8 mouse cellular contexts compared by ENCODE assay signal in genomic region chr13:37826994-37827262, GRCm38 (mm10). TPM values are rescaled to one million over a fixed set of nuclear protein-coding genes. Genes with fewer than 3 reads are reported as not detected.
DNase-seq lines count a peak whose midpoint lies in the region; ATAC-seq and TF ChIP-seq lines count a peak whose summit lies in the region.

No protein-coding gene starts in this region.

- ATAC-seq in heart, embryonic 12.5 days (ENCODE audit: insufficient number of reproducible peaks, low FRiP score), result no peak
- ATAC-seq in midbrain, embryonic 12.5 days (ENCODE audit: low FRiP score, low read depth), result peak; percentile 55

- H3K36me3 ChIP-seq in heart, embryonic 12.5 days, result no peaks in the 10 kb centered on the region
- no peaks in the 10 kb centered on the region for H3K36me3 ChIP-seq in ES-E14 (ENCODE audit: control insufficient read depth, insufficient read depth, low read length, poor library complexity, severe bottlenecking)
- H3K36me3 ChIP-seq in hindbrain, embryonic 10.5 days, result no peaks in the 10 kb centered on the region
- H3K36me3 ChIP-seq in midbrain, embryonic 12.5 days, result no peaks in the 10 kb centered on the region

- DNase-seq in heart, postnatal 25 days (ENCODE audit: low spot score), result no peak
- DNase-seq in ES-E14 (ENCODE audit: low read depth, low spot score), result no peak
- DNase-seq in hindbrain, embryonic 10.5 days (ENCODE audit: low spot score), result peak; percentile 68
- DNase-seq in yolk sac, embryonic 10.5 days (ENCODE audit: low spot score), result no peak
- DNase-seq in spleen, postnatal 10 days (ENCODE audit: low spot score in 2 of 2), result no peak
- no peak for DNase-seq in right cerebral cortex, postnatal 10 days (ENCODE audit: low spot score in 2 of 2)

- no peaks in the 10 kb centered on the region for H3K27me3 ChIP-seq in heart, embryonic 12.5 days (replicated peaks)
- H3K27me3 ChIP-seq in hindbrain, embryonic 10.5 days (ENCODE audit: insufficient read depth, poor library complexity, severe bottlenecking), result peaks cover 43% of the 10 kb centered on the region
- peaks cover 75% of the 10 kb centered on the region for H3K27me3 ChIP-seq in midbrain, embryonic 12.5 days

- peak overlapping the region; percentile 97 for H3K27ac ChIP-seq in heart, embryonic 12.5 days (ENCODE audit: poor library complexity, severe bottlenecking)
- H3K27ac ChIP-seq in ES-E14 (ENCODE audit: insufficient read depth, low read depth, low read length, poor library complexity, severe bottlenecking), result no peak overlapping the region
- H3K27ac ChIP-seq in hindbrain, embryonic 10.5 days, result peak overlapping the region; percentile 94
- H3K27ac ChIP-seq in midbrain, embryonic 12.5 days (replicated peaks), result peak overlapping the region; percentile 49

- in situ Hi-C loops in ES-E14 (cut with MboI; ENCODE audit: low sequenced_read_pairs in 2 of 2, unreplicated experiment in 2 of 2), result loop anchor here in 1 of 2 experiments (10.0 kb wide), 1 partner anchor 62 kb away; no protein-coding TSS in a partner anchor

- peak overlapping the region; percentile 99 for H3K4me2 ChIP-seq in heart, embryonic 12.5 days
- peak overlapping the region; percentile 94 for H3K4me2 ChIP-seq in midbrain, embryonic 12.5 days (replicated peaks)

- H3K4me1 ChIP-seq in heart, embryonic 12.5 days (replicated peaks), result peaks cover 43% of the 10 kb centered on the region
- H3K4me1 ChIP-seq in ES-E14 (ENCODE audit: control insufficient read depth in 2 of 2, insufficient read depth in 2 of 2, low read length in 2 of 2, poor library complexity in 1 of 2), result peaks cover 2 to 17% of the 10 kb centered on the region in 2 experiments; a peak in 3 of 4 replicates
- peaks cover 61% of the 10 kb centered on the region for H3K4me1 ChIP-seq in hindbrain, embryonic 10.5 days (replicated peaks)
- peaks cover 41% of the 10 kb centered on the region for H3K4me1 ChIP-seq in midbrain, embryonic 12.5 days

- H3K4me3 ChIP-seq in heart, embryonic 12.5 days, result peak overlapping the region; percentile 99
- peak overlapping the region; percentile 93 to 97 for H3K4me3 ChIP-seq in ES-E14 (ENCODE audit: insufficient read depth in 1 of 2, low read depth in 1 of 2, low read length in 2 of 2, poor library complexity in 1 of 2, severe bottlenecking in 1 of 2)
- H3K4me3 ChIP-seq in hindbrain, embryonic 10.5 days, result peak overlapping the region; percentile 91
- peak overlapping the region; percentile 72 for H3K4me3 ChIP-seq in midbrain, embryonic 12.5 days

- WGBS in heart, embryonic 12.5 days, result under 1% methylated on average over 36 of the region's 36 CpGs
- WGBS in hindbrain, embryonic 10.5 days, result under 1% methylated on average over 36 of the region's 36 CpGs
- WGBS in midbrain, embryonic 12.5 days, result 1% methylated on average over 33 of the region's 36 CpGs

- no peaks in the 10 kb centered on the region for H3K9me3 ChIP-seq in heart, embryonic 12.5 days (replicated peaks)
- no peaks in the 10 kb centered on the region for H3K9me3 ChIP-seq in ES-E14 (ENCODE audit: control insufficient read depth, insufficient read depth, low read depth, low read length)
- no peaks in the 10 kb centered on the region for H3K9me3 ChIP-seq in hindbrain, embryonic 10.5 days
- H3K9me3 ChIP-seq in midbrain, embryonic 12.5 days, result no peaks in the 10 kb centered on the region

- H3K9ac ChIP-seq in heart, embryonic 12.5 days, result peak overlapping the region; percentile 96
- H3K9ac ChIP-seq in ES-E14 (ENCODE audit: insufficient read depth, low read depth, low read length, poor library complexity, severe bottlenecking), result peak overlapping the region; percentile 72
- H3K9ac ChIP-seq in midbrain, embryonic 12.5 days (replicated peaks), result peak overlapping the region; percentile 72

- intact Hi-C loops in heart, postnatal 25 days (cut with DNase I), result loop anchor here (5.0 kb wide), 4 partner anchors 115 to 375 kb away; no protein-coding TSS in a partner anchor

TF ChIP-seq in ES-E14, 5 proteins besides CTCF, POLR2A, EP300 and RAD21:
- TF ChIP-seq HCFC1 (IDR thresholded peaks at IDR 0.05; ENCODE audit: borderline replicate concordance, insufficient read depth, low read length), result no peak
- TF ChIP-seq MAFK (IDR thresholded peaks at IDR 0.05; ENCODE audit: insufficient read depth, low read depth, low read length), result no peak
- no peak for TF ChIP-seq ZC3H11A (IDR thresholded peaks at IDR 0.05; ENCODE audit: borderline replicate concordance, low read depth, low read length)
- no peak for TF ChIP-seq ZNF384 (IDR thresholded peaks at IDR 0.05; ENCODE audit: low read depth, low read length)
- no peak for TF ChIP-seq CHD2 (IDR thresholded peaks at IDR 0.05; ENCODE audit: low read depth, low read length)

RNA-seq across cellular contexts. Expression of gene Rreb1, which starts 48.7 kb away (rescaled TPM):
- 15.0 and 17.1 TPM in 2 replicates for polyA plus RNA-seq in heart, embryonic 12.5 days (2016; fragmentation: Nextera tagmentation; extraction: Ambion mirVana)
- 10 to 100 TPM; 38.0 to 55.6 TPM for total RNA-seq in heart, postnatal 25 days (2021)
- total RNA-seq in ES-E14 (2012; rRNA removed), result 14.7 and 16.5 TPM in 2 replicates
- 6.5 and 7.7 TPM in 2 replicates for polyA plus RNA-seq in hindbrain, embryonic 10.5 days (2016; fragmentation: Nextera tagmentation; extraction: Ambion mirVana)
- polyA plus RNA-seq in midbrain, embryonic 12.5 days (2016; fragmentation: Nextera tagmentation; extraction: Ambion mirVana), result 4.6 and 5.7 TPM in 2 replicates
